Mouse (Mus musculus) fibroblast of lung, adult 2 months (primary cell): ENCODE measurements around the gene Slfn14.
A peak's percentile ranks its signal among the peaks of the same experiment; 100 is the strongest.
"Not testable (repeated sequence)": the region's sequence is repeated elsewhere in the genome, so short reads cannot be mapped to it uniquely, and the experiment has no call there.

ENCODE experiments used
- DNase-seq: peaks from one replicate; pipeline ENCODE4 v3.0.0-alpha.2; 2011; ENCODE audit warnings: low read depth

Gene Slfn14

DNA sequence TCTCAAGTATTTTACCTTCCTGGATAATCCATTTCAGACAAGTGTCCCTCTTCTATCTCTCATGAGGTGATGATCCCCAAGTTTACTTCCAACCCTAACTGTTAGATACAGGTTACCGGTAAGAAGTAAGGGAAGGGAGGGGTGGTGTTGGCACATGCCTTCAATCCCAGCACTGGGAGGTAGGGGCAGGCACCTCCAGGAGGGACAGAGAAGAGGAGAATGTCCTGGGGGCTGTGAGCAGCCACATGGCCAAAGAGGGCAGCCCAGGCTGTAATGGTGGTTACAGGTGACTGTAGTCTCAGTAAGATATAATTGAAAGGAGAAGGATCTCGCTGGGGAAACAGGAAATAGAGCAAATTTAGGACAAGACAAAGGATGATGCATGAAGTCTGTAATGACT is 4.4 kb downstream of the Slfn14 start:
- no peak for DNase-seq

DNA sequence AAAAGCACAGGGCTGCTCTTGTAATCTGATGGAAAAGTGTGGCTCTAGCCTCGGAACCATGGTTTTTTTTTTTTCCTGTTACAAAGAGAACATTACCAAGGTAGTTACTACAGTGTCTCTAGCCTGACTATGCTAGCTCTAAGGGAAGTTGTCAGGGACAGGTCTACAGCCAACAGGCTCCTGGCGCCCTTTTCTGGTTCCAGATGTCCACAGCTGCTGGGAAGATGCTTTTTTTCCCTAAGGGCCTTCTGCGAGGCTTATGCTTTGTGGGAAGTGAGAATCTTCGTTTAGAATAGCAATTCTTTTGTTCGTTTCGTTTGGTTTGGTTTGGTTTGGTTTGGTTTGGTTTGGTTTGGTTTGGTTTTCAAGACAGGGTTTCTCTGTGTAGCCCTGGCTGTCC is 6.8 kb downstream of the Slfn14 start:
- DNase-seq, result no peak

DNA sequence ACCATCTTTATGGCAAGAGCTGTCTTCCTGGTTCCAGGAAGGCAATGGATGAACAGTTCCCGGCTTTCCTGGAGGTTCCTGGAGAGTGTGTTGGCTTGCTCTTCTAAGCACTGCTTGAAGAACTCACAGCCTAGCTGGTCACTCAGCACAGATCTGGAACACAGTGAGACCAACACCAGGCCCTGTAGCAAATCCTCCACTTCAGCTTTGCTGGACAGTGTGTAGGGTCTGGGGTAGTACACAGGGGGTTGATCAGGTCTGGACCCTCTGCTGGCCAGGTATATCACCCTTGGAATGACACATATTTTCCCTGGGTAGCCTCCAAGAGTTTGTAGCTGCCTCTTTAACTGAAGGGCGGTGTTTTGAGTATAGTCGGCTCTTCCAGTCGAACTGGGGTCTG is 7.5 kb downstream of the Slfn14 start:
- DNase-seq, result no peak

DNA sequence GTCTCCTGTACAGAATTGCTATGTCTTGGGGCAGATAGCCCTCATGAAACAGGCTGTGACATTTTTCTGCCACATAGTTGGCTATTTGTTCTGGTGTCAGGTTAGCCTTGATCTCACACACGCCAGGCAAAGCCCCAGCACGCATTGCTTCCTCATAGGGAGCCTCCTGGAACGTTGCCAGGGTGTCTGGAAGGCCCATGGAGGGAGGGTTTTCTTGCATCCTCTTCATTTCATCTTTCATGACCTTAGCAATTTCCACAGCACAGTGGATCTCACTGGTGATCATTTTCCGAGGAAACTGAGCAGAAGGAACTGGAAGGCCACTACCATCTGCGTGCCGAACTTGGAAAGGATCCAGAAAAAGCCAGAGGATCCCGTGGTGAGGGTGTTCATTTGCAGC is 10.3 kb downstream of the Slfn14 start:
- DNase-seq, result no peak

DNA sequence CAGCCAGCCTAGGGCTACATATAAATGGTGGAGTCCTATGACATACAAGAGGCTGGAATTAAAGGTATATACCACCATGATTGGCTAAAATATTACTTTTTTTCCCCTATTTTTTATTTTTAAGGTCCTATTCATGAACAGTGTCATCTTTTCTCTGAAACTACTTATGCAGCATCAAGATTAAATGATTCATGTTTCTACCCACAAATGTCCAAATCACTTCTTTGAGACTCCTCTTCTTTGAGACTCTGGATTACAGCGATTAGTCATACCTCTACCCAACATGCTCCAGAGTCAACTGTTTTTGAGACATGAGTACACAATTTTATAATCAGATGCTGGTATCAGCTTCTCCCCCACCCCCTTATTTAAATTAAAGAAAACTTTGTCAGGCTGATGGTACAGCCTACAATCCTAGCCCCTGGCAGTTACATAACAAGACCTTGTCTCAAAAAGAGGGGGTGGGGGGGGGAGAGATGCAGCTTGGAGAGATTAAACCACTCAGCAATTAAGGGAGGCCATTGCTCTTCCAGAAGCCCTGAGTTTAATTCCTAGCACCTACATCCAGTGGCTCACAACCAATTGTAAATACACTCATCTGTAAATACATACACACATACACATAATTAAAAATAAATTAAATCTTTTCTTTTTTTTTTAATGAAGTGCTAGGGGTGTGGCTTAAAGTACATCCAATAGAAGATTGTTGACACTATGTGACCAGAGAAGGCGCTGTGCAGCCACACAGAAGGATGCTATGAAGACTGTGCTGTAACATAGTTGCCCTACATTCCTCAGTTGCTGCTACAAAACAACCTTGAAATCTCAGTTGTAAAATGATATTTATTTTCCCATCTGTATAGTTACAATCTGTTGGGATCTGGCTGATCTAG is 14.3 kb downstream of the Slfn14 start:
- peak; percentile 7 for DNase-seq

DNA sequence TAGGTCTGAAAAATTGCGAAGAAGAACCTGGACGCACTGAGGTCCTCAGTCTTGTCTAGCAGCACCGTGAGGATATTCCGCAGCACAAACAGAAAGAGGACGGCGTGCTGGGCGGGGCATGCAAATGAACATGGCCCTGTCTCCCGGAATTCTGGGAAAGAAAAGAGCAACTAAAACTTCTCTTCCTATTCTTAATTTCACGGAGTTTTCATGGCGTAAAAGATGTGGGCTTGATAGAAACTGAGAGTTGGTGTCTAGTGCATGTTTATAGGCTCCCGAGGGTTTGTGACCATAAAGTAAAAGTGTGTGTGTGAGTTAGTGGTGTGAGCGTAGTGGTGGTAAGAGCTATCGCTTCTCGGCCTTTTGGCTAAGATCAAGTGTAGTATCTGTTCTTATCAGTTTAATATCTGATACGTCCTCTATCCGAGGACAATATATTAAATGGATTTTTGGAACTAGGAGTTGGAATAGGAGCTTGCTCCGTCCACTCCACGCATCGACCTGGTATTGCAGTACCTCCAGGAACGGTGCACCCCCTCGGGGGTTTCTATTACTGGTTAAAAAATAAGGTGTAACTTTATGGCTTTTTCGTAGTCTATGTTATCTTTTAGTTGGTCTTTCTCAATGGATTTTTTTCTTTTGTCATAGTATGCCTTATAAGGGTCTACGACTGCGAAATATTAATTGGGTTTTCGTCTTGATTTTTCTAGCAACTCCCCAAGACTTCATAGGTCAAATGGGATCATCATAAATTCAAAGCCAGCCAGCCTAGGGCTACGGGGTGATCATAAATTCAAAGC is 15.2 kb downstream of the Slfn14 start:
- DNase-seq, result peak; percentile 75

DNA sequence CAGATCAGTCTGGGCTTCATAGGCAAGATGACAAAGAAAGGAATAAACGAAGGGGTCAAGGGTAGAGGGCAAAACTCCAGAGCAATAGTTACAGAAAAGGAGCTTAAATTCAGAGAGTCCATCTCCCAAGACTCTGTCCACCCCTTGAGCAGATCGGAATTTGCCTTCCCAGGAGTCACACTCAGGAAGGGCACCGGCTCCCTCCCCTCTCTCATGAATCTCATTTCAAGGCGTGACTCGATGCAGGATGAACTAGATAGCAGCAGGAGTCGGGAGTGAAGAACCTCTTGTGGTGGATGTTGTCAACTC is 15.7 kb downstream of the Slfn14 start:
- no peak for DNase-seq

DNA sequence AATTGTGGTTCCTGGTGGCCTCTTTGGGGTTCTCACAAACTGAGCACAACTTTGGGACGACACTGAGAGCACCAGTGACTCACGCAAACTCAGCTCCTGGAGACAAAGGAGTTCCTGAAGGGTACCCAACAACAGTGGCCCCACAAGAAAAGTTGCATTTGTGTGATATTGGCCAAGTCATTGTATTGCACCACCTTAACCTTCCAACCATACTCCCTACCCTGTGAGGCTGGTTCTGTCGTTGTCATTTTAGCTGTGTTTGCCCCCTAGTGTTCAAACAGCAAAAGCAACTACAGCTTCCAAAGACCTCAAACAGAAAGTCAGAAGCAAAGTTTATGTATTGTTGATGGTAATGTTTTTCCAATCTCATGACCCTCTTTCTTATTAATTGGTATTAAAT is 23.4 kb downstream of the Slfn14 start:
- DNase-seq, result peak; percentile 2

DNA sequence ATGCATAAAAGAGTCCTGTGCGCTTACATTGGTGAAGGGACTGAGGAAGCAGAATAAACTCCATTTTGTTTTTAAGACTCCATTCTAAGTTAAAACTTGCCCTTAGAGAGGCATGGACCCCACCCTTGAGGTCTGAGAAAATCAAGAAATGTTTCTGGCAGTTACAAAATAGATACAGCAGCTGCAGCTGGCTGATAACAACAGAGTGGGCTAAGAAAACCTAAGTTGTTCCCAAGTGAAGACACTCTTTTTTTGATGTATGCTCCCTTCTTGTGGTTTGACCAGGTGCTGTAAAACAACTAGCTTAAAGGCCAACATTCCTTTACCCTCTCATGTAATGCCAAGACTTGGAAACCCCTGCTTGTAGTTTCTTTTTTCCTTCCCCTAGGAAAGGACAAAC is 23.9 kb downstream of the Slfn14 start:
- no peak for DNase-seq

DNA sequence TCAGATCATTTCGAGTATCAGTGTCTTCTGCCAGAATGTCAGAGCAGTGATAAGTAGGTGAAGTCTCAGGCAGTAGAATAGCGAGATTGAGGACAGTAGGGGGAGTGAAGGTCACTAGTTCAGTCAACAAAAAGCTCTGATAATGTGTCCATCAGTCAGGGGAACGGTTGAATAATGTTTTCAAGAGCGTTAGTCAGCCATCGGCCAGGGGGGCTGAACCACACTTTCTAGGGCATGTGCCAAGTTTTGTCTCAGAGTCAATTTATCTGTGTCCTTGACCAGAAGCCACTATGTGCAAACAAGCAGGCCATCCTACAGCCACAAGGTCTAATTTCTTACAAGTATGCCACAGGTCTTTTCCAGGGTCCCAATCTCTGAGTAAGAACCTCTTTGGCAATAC is 29.3 kb downstream of the Slfn14 start:
- DNase-seq, result not testable (repeated sequence)

DNA sequence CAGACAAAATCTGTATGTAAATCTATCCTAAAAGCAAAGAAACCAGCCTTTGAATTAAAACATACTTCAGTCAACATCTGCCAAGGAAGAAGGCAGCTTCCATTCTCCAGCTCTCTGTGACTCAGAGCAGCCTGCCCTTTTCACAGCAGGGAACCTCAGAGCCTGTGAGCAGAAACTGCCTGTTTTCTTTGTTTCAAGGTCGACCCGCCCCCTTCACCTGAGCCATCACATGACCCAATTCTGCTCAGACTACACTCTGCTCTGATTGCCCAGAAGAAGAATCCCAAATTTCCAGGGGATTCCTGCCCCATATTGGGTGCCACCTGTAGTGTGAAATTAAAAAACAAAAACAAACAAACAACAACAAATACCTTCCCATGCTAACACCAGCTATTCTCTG is 46.7 kb downstream of the Slfn14 start:
- DNase-seq, result no peak

DNA sequence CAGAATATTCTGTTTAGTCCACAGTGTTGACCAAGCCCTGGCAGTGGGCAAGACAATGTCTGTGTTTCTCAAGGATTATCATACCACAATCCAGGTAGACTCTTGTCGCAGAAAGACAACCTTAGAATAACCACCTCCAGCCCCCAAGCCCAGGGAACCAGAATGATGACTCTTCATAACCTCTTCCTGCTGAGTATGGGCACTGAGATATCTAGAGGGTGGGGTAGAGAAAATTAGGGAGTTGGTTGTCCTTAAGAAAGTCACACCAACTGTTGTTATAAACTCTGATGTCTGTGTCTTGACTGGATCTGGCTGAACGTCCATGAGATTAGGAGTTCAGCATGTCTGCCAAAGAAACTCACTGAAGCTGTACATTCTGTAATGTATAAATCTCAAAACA is 48.1 kb downstream of the Slfn14 start:
- DNase-seq, result no peak

DNA sequence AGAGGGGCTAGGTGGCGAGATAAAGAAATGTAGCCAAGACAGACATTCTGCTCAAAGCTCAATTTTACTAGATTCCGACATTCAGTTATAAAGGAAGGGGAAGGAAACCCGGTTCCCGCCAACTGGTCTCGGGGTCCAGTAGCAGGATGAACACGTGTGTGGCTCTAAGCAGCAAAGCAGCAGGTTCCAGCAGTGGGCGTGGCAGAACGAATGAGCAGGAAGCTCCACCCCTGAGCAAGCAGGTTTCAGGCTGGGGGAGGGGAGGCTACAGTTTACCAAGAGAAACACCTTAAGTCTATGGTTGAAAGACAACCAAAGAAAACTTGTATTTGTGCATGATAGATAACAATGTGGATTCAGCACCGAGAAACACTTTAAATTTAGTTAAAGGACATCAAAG is 49.1 kb downstream of the Slfn14 start:
- not testable (repeated sequence) for DNase-seq

DNA sequence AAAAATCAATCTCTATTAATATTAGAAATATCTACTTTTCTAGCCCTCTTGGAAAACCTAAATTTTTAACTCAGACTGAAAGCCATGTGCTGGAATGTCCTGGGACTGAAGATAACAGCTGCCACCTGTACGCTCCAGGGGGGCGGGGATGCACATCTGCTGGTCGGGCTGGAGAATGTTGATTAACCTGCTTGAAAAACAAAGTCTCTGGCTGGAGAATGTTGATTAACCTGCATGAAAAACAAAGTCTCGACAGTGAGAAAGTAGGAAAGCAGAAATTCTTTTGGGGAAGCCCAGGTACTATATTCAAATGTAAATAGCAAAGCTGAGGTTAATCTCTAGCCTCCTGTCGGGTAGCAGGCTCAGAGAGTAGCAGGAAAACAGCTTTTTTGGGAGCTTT is 52.9 kb downstream of the Slfn14 start:
- DNase-seq, result not testable (repeated sequence)

DNA sequence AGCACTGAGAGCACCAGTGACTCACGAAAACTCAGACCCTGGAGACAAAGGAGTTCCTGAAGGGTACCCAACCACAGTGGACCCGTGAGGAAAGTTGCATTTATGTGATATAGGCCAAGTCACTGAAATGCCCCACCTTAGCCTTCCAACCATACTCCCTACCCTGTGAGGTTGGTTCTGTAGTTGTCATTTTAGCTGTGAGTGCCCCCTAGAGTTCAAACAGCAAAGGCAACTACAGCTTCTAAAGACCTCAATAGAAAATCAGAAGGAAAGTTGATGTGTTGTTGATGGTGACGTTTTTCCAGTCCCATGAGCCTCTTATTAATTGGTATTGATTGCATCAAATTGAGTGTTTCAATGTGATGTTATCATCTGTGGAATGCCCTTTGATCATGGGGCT is 55.6 kb downstream of the Slfn14 start:
- DNase-seq, result no peak

DNA sequence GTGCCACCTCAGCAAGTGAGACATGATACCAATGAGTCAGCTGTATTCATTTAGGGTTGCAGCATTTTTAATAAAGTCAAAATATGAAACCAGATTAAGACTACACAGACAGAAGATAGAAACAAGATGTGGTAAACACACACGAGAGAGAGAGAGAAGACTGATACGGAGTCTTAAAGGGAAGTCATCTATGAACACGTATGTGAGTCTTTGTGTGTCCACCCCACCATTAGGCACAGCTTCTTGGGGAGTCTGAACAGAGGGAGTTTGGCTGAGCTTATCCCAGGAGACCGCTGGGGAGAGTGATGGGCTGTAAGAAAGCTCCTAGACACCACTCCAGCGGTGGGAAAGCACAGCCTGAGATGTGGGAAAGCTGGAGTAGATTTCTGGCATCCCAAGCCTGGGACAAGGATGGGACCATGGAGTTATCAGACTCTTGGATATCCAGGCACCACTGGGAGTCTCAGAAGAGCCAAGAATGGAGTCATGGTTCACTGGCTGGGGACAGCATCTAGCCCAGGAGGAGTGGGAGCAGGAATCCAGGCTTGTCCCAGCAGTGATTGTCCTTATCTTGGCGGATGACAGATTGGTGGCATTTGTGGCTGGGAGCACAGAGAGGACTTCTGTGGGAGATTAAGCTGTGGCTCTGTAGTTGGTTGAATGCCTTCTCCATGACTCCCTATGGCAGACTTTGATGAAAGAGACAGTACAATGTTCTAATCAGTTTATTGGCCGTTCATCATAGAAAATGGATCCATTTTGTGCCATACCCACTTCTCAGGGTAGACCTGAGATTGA is 58.4 kb downstream of the Slfn14 start:
- no peak for DNase-seq

DNA sequence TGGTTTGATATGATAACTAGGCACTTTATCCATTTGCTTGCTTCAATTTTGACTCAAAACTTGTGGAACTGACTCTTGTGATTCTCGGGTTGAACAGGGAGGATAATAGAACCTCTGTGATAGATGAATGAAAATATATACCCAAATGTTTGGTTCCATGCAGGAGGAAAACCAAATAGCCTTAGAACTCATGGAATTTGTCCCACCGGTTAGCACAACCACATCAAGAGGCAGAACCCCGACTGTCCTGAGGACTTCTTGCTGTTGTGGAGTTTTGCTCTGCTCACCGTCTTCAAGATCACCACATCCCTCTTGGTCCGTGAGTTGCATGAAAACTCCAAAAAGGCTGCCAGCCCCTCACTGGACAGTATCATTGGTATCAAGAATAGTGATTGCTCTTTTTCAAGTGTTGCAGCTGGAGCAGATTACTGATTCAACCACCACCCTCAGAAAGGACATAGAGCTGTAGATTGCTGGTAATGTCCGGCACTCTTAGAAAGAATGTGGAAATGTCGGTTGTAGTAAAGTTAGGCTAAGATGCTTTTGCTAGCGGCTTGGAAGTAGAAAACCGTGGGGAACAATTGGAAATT is 61.1 kb downstream of the Slfn14 start:
- DNase-seq, result no peak
